Mouse (Mus musculus): ENCODE results near the gene Shmt2.

DNA sequence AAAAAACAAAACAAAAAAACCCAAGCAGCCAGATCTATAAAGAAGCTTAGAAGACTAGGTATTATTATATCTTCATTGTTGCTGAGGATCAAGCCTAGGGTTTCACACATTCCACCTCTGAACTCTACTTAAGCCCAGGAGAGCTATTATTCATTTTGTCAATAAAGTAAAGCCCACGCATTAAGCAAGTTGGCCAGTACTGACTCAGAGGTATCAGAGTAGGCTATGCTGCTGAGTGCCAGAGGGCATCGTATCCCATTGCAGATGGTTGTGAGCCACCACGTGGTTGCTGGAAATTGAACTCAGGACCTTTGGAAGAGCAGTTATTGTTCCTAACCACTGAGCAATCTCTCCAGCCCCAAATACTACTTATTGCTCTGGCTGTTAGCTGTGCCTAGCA, 21.7 kb upstream of the Shmt2 start:
- TF ChIP-seq CTCF (IDR thresholded peaks at IDR 0.05; ENCODE audit: control insufficient read depth, insufficient read depth, insufficient replicate concordance, low read depth, low read length) (no peak), POLR2A (IDR thresholded peaks at IDR 0.05; ENCODE audit: control insufficient read depth, low read depth, low read length) (no peak)

Measured in testis, adult 2 months (tissue).